Comparison of ENCODE assay signal across 8 mouse cellular contexts in the genomic region with DNA sequence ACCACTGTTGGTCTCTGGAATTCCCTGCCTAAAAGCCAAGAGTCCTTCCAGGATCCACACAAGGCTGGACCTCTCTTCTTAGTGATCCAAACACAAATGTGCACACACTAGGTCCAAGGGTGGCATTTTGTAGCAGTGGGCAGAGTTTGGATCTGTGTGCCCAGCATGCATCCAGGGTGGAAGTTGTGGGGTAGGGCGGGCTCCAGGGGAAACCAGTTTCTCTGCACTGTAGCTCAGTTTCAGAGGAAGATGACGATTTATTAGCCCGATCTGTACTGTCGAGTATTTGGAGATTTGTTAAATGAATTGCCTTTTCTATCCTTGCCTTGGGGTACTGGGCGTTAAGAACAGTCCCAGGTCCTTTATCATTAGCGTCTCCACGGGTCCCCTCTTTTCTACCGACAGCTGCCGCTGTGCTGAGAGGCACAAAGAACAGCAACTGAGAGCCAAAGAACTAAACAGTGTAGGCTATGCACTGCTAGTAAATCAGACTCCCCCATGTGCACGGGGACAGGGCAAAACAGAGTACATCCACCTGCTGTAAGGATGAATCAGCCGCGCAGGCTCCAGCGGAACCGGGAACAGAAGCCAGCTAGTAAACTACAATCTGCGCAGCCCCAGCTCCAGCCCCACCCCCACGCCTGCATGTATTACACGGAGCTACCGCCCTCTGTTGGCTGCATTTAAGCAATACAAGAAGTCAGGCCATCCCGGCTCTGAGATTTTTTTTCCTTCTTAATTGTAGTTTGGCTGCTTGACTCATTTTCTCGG. TPM values are rescaled to one million over a fixed set of nuclear protein-coding genes. Genes with fewer than 3 reads are reported as not detected.
DNase-seq lines count a peak whose midpoint lies in the region; ATAC-seq lines count a peak whose summit lies in the region.

No protein-coding gene starts in this region.

- H3K9ac ChIP-seq in forebrain, embryonic 15.5 days (replicated peaks), result peak overlapping the region; percentile 35
- H3K9ac ChIP-seq in neural tube, embryonic 15.5 days (replicated peaks), result no peak overlapping the region

- ATAC-seq in forebrain, embryonic 15.5 days (replicated peaks), result peak; percentile 89
- peak; percentile 86 for ATAC-seq in neural tube, embryonic 15.5 days (ENCODE audit: low FRiP score)

- H3K4me1 ChIP-seq in forebrain, embryonic 15.5 days, result peaks cover 37% of the 10 kb centered on the region
- peaks cover 32% of the 10 kb centered on the region for H3K4me1 ChIP-seq in neural tube, embryonic 15.5 days

- WGBS in forebrain, embryonic 15.5 days, result 8% methylated on average over 20 of the region's 20 CpGs
- WGBS in neural tube, embryonic 15.5 days, result 6% methylated on average over 20 of the region's 20 CpGs

- H3K4me2 ChIP-seq in forebrain, embryonic 15.5 days (replicated peaks), result peak overlapping the region; percentile 48
- H3K4me2 ChIP-seq in neural tube, embryonic 15.5 days, result peak overlapping the region; percentile 52

- peaks cover 30% of the 10 kb centered on the region for H3K36me3 ChIP-seq in forebrain, embryonic 15.5 days
- H3K36me3 ChIP-seq in neural tube, embryonic 15.5 days, result peaks cover 26% of the 10 kb centered on the region

- peak; percentile 83 for DNase-seq in ES-CJ7 (ENCODE audit: low read depth, low spot score)
- peak; percentile 90 for DNase-seq in cerebellum, adult 11-12 months
- DNase-seq in heart, postnatal 25 days (ENCODE audit: low spot score), result peak; percentile 64
- DNase-seq in layer of hippocampus, adult 18-20 months (ENCODE audit: low spot score in 2 of 2), result peak; percentile 89 to 98
- DNase-seq in lung, adult 18-20 months, result peak; percentile 84 to 90
- DNase-seq in thymus, adult 18-20 months, result peak; percentile 45 to 46

- peak overlapping the region; percentile 84 for H3K27ac ChIP-seq in forebrain, embryonic 15.5 days (replicated peaks)
- H3K27ac ChIP-seq in neural tube, embryonic 15.5 days (replicated peaks), result peak overlapping the region; percentile 54

- intact Hi-C loops in heart, postnatal 25 days (cut with DNase I), result loop anchor here (1.0 kb wide), 1 partner anchor 65 kb away; no protein-coding TSS in a partner anchor

- H3K9me3 ChIP-seq in forebrain, embryonic 15.5 days, result no peaks in the 10 kb centered on the region
- no peaks in the 10 kb centered on the region for H3K9me3 ChIP-seq in neural tube, embryonic 15.5 days (replicated peaks)

- no peaks in the 10 kb centered on the region for H3K27me3 ChIP-seq in forebrain, embryonic 15.5 days
- H3K27me3 ChIP-seq in neural tube, embryonic 15.5 days (replicated peaks), result no peaks in the 10 kb centered on the region

- peak overlapping the region; percentile 26 for H3K4me3 ChIP-seq in forebrain, embryonic 15.5 days
- peak overlapping the region; percentile 19 for H3K4me3 ChIP-seq in neural tube, embryonic 15.5 days (replicated peaks)

RNA-seq across cellular contexts. Expression of gene Mapre3, which starts 39.7 kb away (rescaled TPM):
- polyA plus RNA-seq in forebrain, embryonic 15.5 days (2015; fragmentation: Nextera tagmentation; extraction: Ambion mirVana), result 101 and 110 TPM in 2 replicates
- total RNA-seq in heart, postnatal 25 days (2021), result 10 to 100 TPM; 31.1 to 32.4 TPM
- total RNA-seq in layer of hippocampus, adult 18-20 months (2021), result 100 to 1,000 TPM; 216 to 227 TPM
- polyA plus RNA-seq in neural tube, embryonic 15.5 days (2015; fragmentation: Nextera tagmentation; extraction: Ambion mirVana), result 135 and 164 TPM in 2 replicates

Comparison
In these comparisons a context has a peak if more than half of its experiments do, and no peak if none do; other contexts are left out.
1. Peak in every context shown above with its lines: DNase-seq, ATAC-seq, H3K4me3 ChIP-seq and H3K27ac ChIP-seq.
2. RNA of gene Mapre3, which starts 39.7 kb away (total RNA-seq): 216 to 227 TPM in layer of hippocampus, adult 18-20 months; 31.1 to 32.4 TPM in heart, postnatal 25 days; every median in the first group is over 4 times any median in the second.